Mouse (Mus musculus) MEL (cell line): ENCODE results near the gene Ccn2. TPM values are rescaled to one million over a fixed set of nuclear protein-coding genes. Genes with fewer than 3 reads are reported as not detected.

Experiments used
- DNase-seq: peaks from one replicate; pipeline ENCODE4 v3.0.0; 2011; ENCODE audit warnings: low read depth, low spot score
- H3K27ac ChIP-seq: 2 replicates; pipeline ENCODE4 v1.5.1; 2012; ENCODE audit warnings: low read depth, mild to moderate bottlenecking, control low read depth, low read length, moderate library complexity; ENCODE audit not compliant: control insufficient read depth
- H3K27me3 ChIP-seq, 2 experiments: fragments of 150-350 bp in 1 of 2; sonication (generic) in 1 of 2; 2 replicates each; pipeline ENCODE4 v1.6.1; 2012; ENCODE audit warnings: low read length in 2 of 2, mild to moderate bottlenecking in 2 of 2, improper control_type of control experiment in 1 of 2, moderate library complexity in 1 of 2; ENCODE audit not compliant: insufficient read depth in 2 of 2, control insufficient read depth in 1 of 2
- H3K36me3 ChIP-seq, 2 experiments: 2 replicates each; pipeline ENCODE4 v1.6.1; 2012 to 2014; ENCODE audit warnings: low read length in 2 of 2, improper control_type of control experiment in 1 of 2, inconsistent platforms in 1 of 2, mild to moderate bottlenecking in 1 of 2; ENCODE audit not compliant: insufficient read depth in 2 of 2, control insufficient read depth in 1 of 2
- H3K4me1 ChIP-seq, 2 experiments: fragments of 150-350 bp in 1 of 2; sonication (generic) in 1 of 2; 2 replicates each; pipeline ENCODE4 v1.6.1; 2012; ENCODE audit warnings: low read length in 2 of 2, improper control_type of control experiment in 1 of 2, mild to moderate bottlenecking in 1 of 2; ENCODE audit not compliant: insufficient read depth in 2 of 2, control insufficient read depth in 1 of 2
- H3K4me3 ChIP-seq, 2 experiments: fragments of 150-350 bp in 1 of 2; sonication (generic) in 1 of 2; 2 replicates each; pipeline ENCODE4 v1.5.1; 2012; ENCODE audit warnings: low read depth in 2 of 2, low read length in 2 of 2, mild to moderate bottlenecking in 2 of 2, moderate library complexity in 2 of 2, control low read depth in 1 of 2, improper control_type of control experiment in 1 of 2; ENCODE audit not compliant: control insufficient read depth in 1 of 2, insufficient read depth in 1 of 2
- H3K79me2 ChIP-seq: 2 replicates; pipeline ENCODE4 v1.6.1; 2012; ENCODE audit warnings: mild to moderate bottlenecking, low read length, moderate library complexity; ENCODE audit not compliant: control insufficient read depth, poor library complexity, insufficient read depth
- H3K9ac ChIP-seq: 2 replicates; pipeline ENCODE4 v1.6.1; 2012; ENCODE audit warnings: low read depth, mild to moderate bottlenecking, control low read depth, low read length, moderate library complexity; ENCODE audit not compliant: control insufficient read depth, poor library complexity, severe bottlenecking
- H3K9me3 ChIP-seq: fragments of 150-350 bp; sonication (generic); replicated peaks from 2 replicates; pipeline ENCODE4 v1.6.1; 2012; ENCODE audit warnings: mild to moderate bottlenecking, low read length, improper control_type of control experiment, moderate library complexity; ENCODE audit not compliant: insufficient read depth
- BHLHE40 ChIP-seq: IDR thresholded peaks from 2 replicates; pipeline ENCODE4 v1.6.1; 2012; ENCODE audit warnings: low read depth, mild to moderate bottlenecking, inconsistent platforms, low read length, improper control_type of control experiment, borderline replicate concordance
- CHD1 ChIP-seq: IDR thresholded peaks from 2 replicates; pipeline ENCODE4 v1.6.1; 2012; ENCODE audit warnings: low read depth, mild to moderate bottlenecking, inconsistent platforms, low read length, improper control_type of control experiment
- CHD2 ChIP-seq: IDR thresholded peaks from 2 replicates; pipeline ENCODE4 v1.6.1; 2011; ENCODE audit warnings: low read length, improper control_type of control experiment
- CTCF ChIP-seq, 3 experiments: IDR thresholded peaks in 2 of 3; conservative IDR thresholded peaks in 1 of 3; 2 replicates each; pipeline ENCODE4 v1.5.1; 2011 to 2012; ENCODE audit warnings: low read length in 3 of 3, low read depth in 2 of 3, mild to moderate bottlenecking in 2 of 3, improper control_type of control experiment in 1 of 3, inconsistent platforms in 1 of 3, mixed read lengths in 1 of 3, moderate library complexity in 1 of 3; ENCODE audit not compliant: control insufficient read depth in 1 of 3, insufficient read depth in 1 of 3, poor library complexity in 1 of 3, severe bottlenecking in 1 of 3
- E2F4 ChIP-seq: IDR thresholded peaks from 2 replicates; pipeline ENCODE4 v1.6.1; 2011; ENCODE audit warnings: low read depth, low read length, improper control_type of control experiment, borderline replicate concordance
- ELF1 ChIP-seq: IDR thresholded peaks from 2 replicates; pipeline ENCODE4 v1.6.1; 2014; ENCODE audit warnings: low read depth, mild to moderate bottlenecking, inconsistent platforms, low read length, improper control_type of control experiment, moderate library complexity
- EP300 ChIP-seq, 2 experiments: IDR thresholded peaks; 2 replicates each; pipeline ENCODE4 v1.6.1; 2011; ENCODE audit warnings: improper control_type of control experiment in 2 of 2, low read length in 2 of 2, low read depth in 1 of 2, mild to moderate bottlenecking in 1 of 2
- GABPA ChIP-seq: IDR thresholded peaks from 2 replicates; pipeline ENCODE4 v1.6.1; 2012; ENCODE audit warnings: low read depth, mild to moderate bottlenecking, inconsistent platforms, low read length, improper control_type of control experiment, moderate library complexity
- GATA1 ChIP-seq: IDR thresholded peaks from 2 replicates; pipeline ENCODE4 v1.6.1; 2011; ENCODE audit warnings: low read depth, low read length, improper control_type of control experiment
- HCFC1 ChIP-seq: IDR thresholded peaks from 2 replicates; pipeline ENCODE4 v1.6.1; 2012; ENCODE audit warnings: low read depth, mild to moderate bottlenecking, inconsistent platforms, low read length, improper control_type of control experiment, moderate library complexity
- JUND ChIP-seq: IDR thresholded peaks from 2 replicates; pipeline ENCODE4 v1.6.1; 2011; ENCODE audit warnings: low read depth, mild to moderate bottlenecking, improper control_type of control experiment, low read length
- KAT2A ChIP-seq: conservative IDR thresholded peaks from 2 replicates; pipeline ENCODE4 v1.6.1; 2012; ENCODE audit warnings: low read depth, low read length, improper control_type of control experiment, inconsistent platforms
- MAFK ChIP-seq: IDR thresholded peaks from 2 replicates; pipeline ENCODE4 v1.6.1; 2011; ENCODE audit warnings: low read depth, mild to moderate bottlenecking, low read length, improper control_type of control experiment, borderline replicate concordance
- MAZ ChIP-seq: IDR thresholded peaks from 2 replicates; pipeline ENCODE4 v1.6.1; 2012; ENCODE audit warnings: low read depth, mild to moderate bottlenecking, inconsistent platforms, low read length, improper control_type of control experiment
- MEF2A ChIP-seq: IDR thresholded peaks from 2 replicates; pipeline ENCODE4 v1.6.1; 2014; ENCODE audit warnings: low read depth, mild to moderate bottlenecking, inconsistent platforms, low read length, improper control_type of control experiment; ENCODE audit not compliant: poor library complexity, insufficient replicate concordance, severe bottlenecking; ENCODE audit errors: extremely low read depth
- MXI1 ChIP-seq: IDR thresholded peaks from 2 replicates; pipeline ENCODE4 v1.6.1; 2011; ENCODE audit warnings: mild to moderate bottlenecking, low read depth, low read length, improper control_type of control experiment
- MYB ChIP-seq: IDR thresholded peaks from 2 replicates; pipeline ENCODE4 v1.6.1; 2011; ENCODE audit warnings: mild to moderate bottlenecking, low read depth, low read length, improper control_type of control experiment
- NELFE ChIP-seq: IDR thresholded peaks from 2 replicates; pipeline ENCODE4 v1.6.1; 2011; ENCODE audit warnings: low read depth, low read length, improper control_type of control experiment
- POLR2A ChIP-seq, 2 experiments: IDR thresholded peaks; 2 replicates each; pipeline ENCODE4 v1.6.1; 2011 to 2012; ENCODE audit warnings: low read length in 2 of 2, mild to moderate bottlenecking in 2 of 2, control low read depth in 1 of 2, improper control_type of control experiment in 1 of 2, low read depth in 1 of 2, moderate library complexity in 1 of 2; ENCODE audit not compliant: control insufficient read depth in 1 of 2, insufficient read depth in 1 of 2, poor library complexity in 1 of 2
- POLR2AphosphoS2 ChIP-seq: IDR thresholded peaks from 2 replicates; pipeline ENCODE4 v1.6.1; 2011; ENCODE audit warnings: low read length, improper control_type of control experiment
- RAD21 ChIP-seq: IDR thresholded peaks from 2 replicates; pipeline ENCODE4 v1.6.1; 2011; ENCODE audit warnings: mild to moderate bottlenecking, low read depth, low read length, improper control_type of control experiment
- SIN3A ChIP-seq: IDR thresholded peaks from 2 replicates; pipeline ENCODE4 v1.6.1; 2012; ENCODE audit warnings: low read length, improper control_type of control experiment, inconsistent platforms
- TAL1 ChIP-seq: IDR thresholded peaks from 2 replicates; pipeline ENCODE4 v1.6.1; 2012; ENCODE audit warnings: mild to moderate bottlenecking, inconsistent platforms, low read length, moderate library complexity, mixed read lengths
- TBP ChIP-seq: IDR thresholded peaks from 2 replicates; pipeline ENCODE4 v1.8.0; 2011; ENCODE audit warnings: low read depth, low read length, improper control_type of control experiment
- TCF12 ChIP-seq: IDR thresholded peaks from 2 replicates; pipeline ENCODE4 v1.6.1; 2014; ENCODE audit warnings: low read depth, mild to moderate bottlenecking, inconsistent platforms, low read length, improper control_type of control experiment, moderate library complexity
- UBTF ChIP-seq: IDR thresholded peaks from 2 replicates; pipeline ENCODE4 v1.6.1; 2012; ENCODE audit warnings: low read depth, mild to moderate bottlenecking, inconsistent platforms, low read length, improper control_type of control experiment, moderate library complexity, borderline replicate concordance; ENCODE audit not compliant: insufficient read depth
- USF1 ChIP-seq: IDR thresholded peaks from 2 replicates; pipeline ENCODE4 v1.6.1; 2014; ENCODE audit warnings: low read depth, mild to moderate bottlenecking, inconsistent platforms, low read length, improper control_type of control experiment, moderate library complexity
- USF2 ChIP-seq, 2 experiments: IDR thresholded peaks; 2 replicates each; pipeline ENCODE4 v1.6.1; 2011 to 2012; ENCODE audit warnings: improper control_type of control experiment in 2 of 2, low read length in 2 of 2, borderline replicate concordance in 1 of 2, inconsistent platforms in 1 of 2, low read depth in 1 of 2, mild to moderate bottlenecking in 1 of 2; ENCODE audit not compliant: insufficient read depth in 1 of 2
- ZKSCAN1 ChIP-seq: IDR thresholded peaks from 2 replicates; pipeline ENCODE4 v1.6.1; 2012; ENCODE audit warnings: low read depth, mild to moderate bottlenecking, inconsistent platforms, low read length, improper control_type of control experiment, moderate library complexity
- ZNF384 ChIP-seq: IDR thresholded peaks from 2 replicates; pipeline ENCODE4 v1.6.1; 2012; ENCODE audit warnings: low read depth, mild to moderate bottlenecking, inconsistent platforms, low read length, improper control_type of control experiment
- polyA plus RNA-seq, 2 experiments: library from polyadenylated mRNA; stranded (reverse) in 1 of 2; unstranded in 1 of 2; fragments of >175 nt in 1 of 2; fragments of >200 nt in 1 of 2; gene quantifications; 2 replicates each; pipeline versions ENCODE4 v1.2.1 to v1.2.4; 2012; ENCODE audit warnings: low replicate concordance in 2 of 2, low read depth in 1 of 2; ENCODE audit not compliant: insufficient read length in 2 of 2, insufficient read depth in 1 of 2, missing spikeins in 1 of 2
- total RNA-seq: library from RNA; depleted of rRNA; stranded (reverse); fragments of 300-350 nt; gene quantifications from 2 replicates; pipeline ENCODE4 v1.2.3, GENCODE M21; 2012

Ccn2 gene
- total and polyA plus RNA-seq, 3 experiments: not detected

GRCm38 (mm10) chr10:24638306-24639070 lies 43.2 kb downstream of the Ccn2 start:
- no peaks in the 10 kb centered on the region; a peak in 1 of 4 replicates for H3K36me3 ChIP-seq
- TF ChIP-seq NELFE: no peak
- no peak for TF ChIP-seq MXI1
- no peak for TF ChIP-seq POLR2A (IDR thresholded peaks at IDR 0.05; ENCODE audit: control insufficient read depth in 1 of 2, insufficient read depth in 1 of 2, low read depth in 1 of 2, low read length in 2 of 2, poor library complexity in 1 of 2)
- no peak for TF ChIP-seq USF2 (IDR thresholded peaks at IDR 0.05; ENCODE audit: borderline replicate concordance in 1 of 2, insufficient read depth in 1 of 2, low read depth in 1 of 2, low read length in 2 of 2)
- TF ChIP-seq EP300 (IDR thresholded peaks at IDR 0.05; ENCODE audit: low read depth in 1 of 2, low read length in 2 of 2): no peak
- no peak for TF ChIP-seq ZNF384
- TF ChIP-seq HCFC1: no peak
- TF ChIP-seq SIN3A: no peak
- no peak for TF ChIP-seq E2F4
- TF ChIP-seq CHD1: no peak
- no peak for TF ChIP-seq MEF2A
- TF ChIP-seq POLR2AphosphoS2: no peak
- no peak for TF ChIP-seq ELF1
- no peak for TF ChIP-seq TAL1
- TF ChIP-seq GATA1: no peak
- no peak for TF ChIP-seq JUND
- no peak for TF ChIP-seq MAZ
- TF ChIP-seq MAFK: no peak
- TF ChIP-seq UBTF: no peak
- H3K27ac ChIP-seq: no peak overlapping the region
- no peaks in the 10 kb centered on the region for H3K79me2 ChIP-seq
- H3K9ac ChIP-seq: no peak overlapping the region
- no peaks in the 10 kb centered on the region for H3K9me3 ChIP-seq
- DNase-seq: no peak
- no peaks in the 10 kb centered on the region; a peak in 1 of 4 replicates for H3K27me3 ChIP-seq
- peaks cover 3 to 9% of the 10 kb centered on the region in 2 experiments for H3K4me1 ChIP-seq
- no peak overlapping the region for H3K4me3 ChIP-seq

GRCm38 (mm10) chr10:24639596-24639995 lies 44.4 kb downstream of the Ccn2 start:
- Histone ChIP-seq H3K27me3 (no peaks in the 10 kb centered on the region; a peak in 1 of 4 replicates), H3K79me2 (no peaks in the 10 kb centered on the region), H3K4me1 (peaks cover 3 to 9% of the 10 kb centered on the region in 2 experiments), H3K9ac (no peak overlapping the region), H3K36me3 (no peaks in the 10 kb centered on the region; a peak in 1 of 4 replicates), H3K9me3 (no peaks in the 10 kb centered on the region), H3K27ac (no peak overlapping the region), H3K4me3 (no peak overlapping the region)
- TF ChIP-seq POLR2AphosphoS2 (no peak), CTCF (IDR thresholded peaks at IDR 0.05 in 2 of 3, conservative IDR thresholded peaks at IDR 0.05 in 1 of 3; ENCODE audit: control insufficient read depth in 1 of 3, insufficient read depth in 1 of 3, low read depth in 2 of 3, low read length in 3 of 3, poor library complexity in 1 of 3, severe bottlenecking in 1 of 3) (no peak), TBP (no peak), TCF12 (no peak), ZKSCAN1 (no peak), CHD2 (no peak), TAL1 (no peak), ZNF384 (no peak), USF1 (no peak), UBTF (no peak), GABPA (no peak), MEF2A (no peak), CHD1 (no peak), MYB (no peak), RAD21 (no peak), BHLHE40 (no peak), MXI1 (no peak), KAT2A (no peak), JUND (no peak)
- no peak for DNase-seq
